Mouse (Mus musculus): ENCODE measurements around the gene Sidt2. TPM values are rescaled to one million over a fixed set of nuclear protein-coding genes. Genes with fewer than 3 reads are reported as not detected.

The Sidt2 gene
- 7.8 TPM for polyA plus RNA-seq (2014; fragmentation: Illumina TruSeq; extraction: RNeasy Lipid Tissue Mini Kit (QIAGEN cat#74804); ENCODE audit: low read depth, low replicate concordance)

DNA sequence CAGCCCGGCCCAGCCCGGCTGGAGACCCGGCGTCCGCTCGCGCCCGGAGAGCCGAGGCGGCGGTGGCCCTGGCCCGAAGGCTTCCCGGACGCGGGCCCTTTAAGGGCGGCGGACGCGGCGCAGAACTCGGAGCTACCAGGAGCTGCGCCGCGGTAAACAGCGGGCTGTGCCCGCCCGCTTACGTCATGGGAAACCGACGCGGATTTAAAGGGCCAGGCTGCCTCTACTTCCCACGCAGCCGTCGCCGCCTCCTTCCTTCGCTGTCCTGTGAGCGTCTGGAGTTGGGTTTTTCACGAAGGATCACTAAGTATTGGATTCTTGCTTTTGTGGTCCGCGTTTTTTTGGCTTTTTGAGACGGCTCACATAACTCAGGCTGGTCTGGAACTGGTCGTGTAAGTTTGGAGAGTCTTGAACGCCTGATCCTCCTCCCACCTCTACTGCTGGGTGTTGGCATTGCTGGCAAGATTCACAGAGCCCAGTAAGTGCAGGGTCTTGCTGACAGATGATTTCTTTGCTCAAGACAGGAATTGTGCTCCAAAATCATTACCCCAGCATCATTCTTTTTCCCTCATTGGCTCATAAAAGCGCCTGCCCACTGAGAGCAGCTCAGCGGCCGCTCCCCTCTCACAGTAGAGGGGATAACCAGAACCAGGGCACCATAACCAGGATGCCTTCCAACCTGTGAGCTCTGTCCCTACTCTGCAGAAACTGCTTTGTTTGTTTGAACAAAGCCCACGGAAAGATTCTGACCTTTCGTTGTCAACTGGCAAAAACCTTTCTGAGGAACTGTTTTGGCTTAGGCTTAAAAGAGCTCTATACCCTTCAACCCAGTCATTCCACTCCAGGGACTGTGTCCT, at the start of gene Sidt2:
Gene Sidt2 (minus strand): TSS at position 152 of the 857 bp plus-strand sequence.

DNA sequence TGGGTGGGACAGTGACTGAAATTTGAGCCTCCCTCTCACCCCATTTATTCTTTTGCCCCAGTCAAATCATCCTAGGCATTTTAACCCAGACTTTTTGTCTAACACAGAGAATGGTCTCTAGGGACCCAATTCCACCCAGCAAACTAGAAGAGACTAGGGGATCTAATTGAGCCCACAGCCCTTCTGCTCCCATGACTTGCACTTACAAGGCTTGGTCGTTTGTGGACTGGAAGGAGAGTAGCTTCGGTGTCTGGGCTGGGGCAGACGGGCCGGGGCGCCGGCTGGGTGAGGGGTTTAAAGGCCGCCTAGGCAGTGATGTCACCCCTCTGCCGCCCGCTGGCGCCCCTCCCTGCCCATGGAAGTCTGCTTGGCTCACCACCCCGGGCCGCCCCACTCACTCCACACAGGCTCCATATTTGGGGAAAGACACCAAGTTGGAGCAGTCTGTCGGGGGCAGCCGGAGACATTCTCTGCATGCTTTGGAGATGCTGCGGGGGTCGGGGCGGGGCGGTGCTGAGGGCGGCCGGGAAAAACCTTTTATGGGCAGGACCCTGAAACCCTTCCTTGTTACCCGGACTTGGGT, 19.3 kb downstream of the Sidt2 start, which contains the start of gene Tagln:
Gene Tagln (minus strand): TSS at position 431 of the 583 bp plus-strand sequence.

DNA sequence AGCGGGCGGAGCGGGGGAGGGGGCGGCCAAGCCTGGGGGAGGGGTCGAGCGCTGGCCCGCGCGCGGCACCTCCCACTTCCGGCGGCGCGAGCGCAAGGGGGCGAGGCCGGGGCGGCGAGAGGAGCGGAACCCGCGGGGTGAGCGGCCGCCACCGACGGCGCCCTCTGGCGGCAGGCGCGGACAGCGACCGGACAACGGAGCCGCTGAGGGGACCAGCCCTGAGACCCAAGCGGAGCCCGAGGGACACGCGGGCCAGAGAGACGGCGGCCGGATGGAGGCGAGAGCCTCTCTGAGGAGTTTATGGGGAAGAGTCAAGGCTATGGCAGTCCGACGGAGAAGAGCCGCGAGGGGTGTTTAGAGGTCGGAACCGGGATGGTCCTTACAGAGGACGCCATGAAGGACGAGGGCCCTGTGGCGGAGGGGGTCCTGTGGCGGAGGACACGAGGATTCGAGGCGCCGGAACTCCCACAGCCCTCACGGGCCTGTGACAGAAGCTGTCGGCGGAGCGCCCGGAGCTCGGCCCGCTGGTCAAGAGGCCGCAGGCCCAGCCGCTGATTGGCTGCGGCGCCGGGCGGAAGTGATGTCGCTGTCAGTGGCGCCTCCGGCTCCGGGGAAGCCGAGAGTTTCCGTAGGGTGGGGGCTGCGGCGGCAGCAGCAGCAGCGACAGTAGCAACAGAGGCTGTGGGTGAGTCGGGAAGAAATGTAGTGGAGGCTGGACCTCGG, 48.5 kb downstream of the Sidt2 start, which contains the start of the genes Pcsk7 and Rnf214:
Gene Pcsk7 (plus strand): TSS at position 143 of the 723 bp plus-strand sequence.
Gene Rnf214 (minus strand): TSS at position 557 of the 723 bp plus-strand sequence.

Other genes with a start within 250 kb of the Sidt2 start
- 1.1 TPM for gene Cep164, start 126.6 kb downstream of the Sidt2 start, polyA plus RNA-seq (2014; fragmentation: Illumina TruSeq; extraction: RNeasy Lipid Tissue Mini Kit (QIAGEN cat#74804); ENCODE audit: low read depth, low replicate concordance)
- 22.4 TPM for gene Bace1, start 116.7 kb downstream of the Sidt2 start, polyA plus RNA-seq (2014; fragmentation: Illumina TruSeq; extraction: RNeasy Lipid Tissue Mini Kit (QIAGEN cat#74804); ENCODE audit: low read depth, low replicate concordance)
- 2.3 TPM for gene Pcsk7, start 48.8 kb downstream of the Sidt2 start, polyA plus RNA-seq (2014; fragmentation: Illumina TruSeq; extraction: RNeasy Lipid Tissue Mini Kit (QIAGEN cat#74804); ENCODE audit: low read depth, low replicate concordance)
- 68.9 TPM for gene Rnf214, start 48.3 kb downstream of the Sidt2 start, polyA plus RNA-seq (2014; fragmentation: Illumina TruSeq; extraction: RNeasy Lipid Tissue Mini Kit (QIAGEN cat#74804); ENCODE audit: low read depth, low replicate concordance)
- gene Tagln, start 19.2 kb downstream of the Sidt2 start, polyA plus RNA-seq (2014; fragmentation: Illumina TruSeq; extraction: RNeasy Lipid Tissue Mini Kit (QIAGEN cat#74804); ENCODE audit: low read depth, low replicate concordance): 19.5 TPM
- 75.8 TPM for gene Pafah1b2, start 57.4 kb upstream of the Sidt2 start, polyA plus RNA-seq (2014; fragmentation: Illumina TruSeq; extraction: RNeasy Lipid Tissue Mini Kit (QIAGEN cat#74804); ENCODE audit: low read depth, low replicate concordance)
- 12.2 TPM for gene Sik3, start 57.6 kb upstream of the Sidt2 start, polyA plus RNA-seq (2014; fragmentation: Illumina TruSeq; extraction: RNeasy Lipid Tissue Mini Kit (QIAGEN cat#74804); ENCODE audit: low read depth, low replicate concordance)